Mouse (Mus musculus) kidney, adult 18-20 months (tissue): ENCODE measurements around the gene Ap1b1.

Source experiments
- DNase-seq: peaks from one replicate; pipeline ENCODE4 v3.0.0; 2021

Gene Ap1b1

DNA sequence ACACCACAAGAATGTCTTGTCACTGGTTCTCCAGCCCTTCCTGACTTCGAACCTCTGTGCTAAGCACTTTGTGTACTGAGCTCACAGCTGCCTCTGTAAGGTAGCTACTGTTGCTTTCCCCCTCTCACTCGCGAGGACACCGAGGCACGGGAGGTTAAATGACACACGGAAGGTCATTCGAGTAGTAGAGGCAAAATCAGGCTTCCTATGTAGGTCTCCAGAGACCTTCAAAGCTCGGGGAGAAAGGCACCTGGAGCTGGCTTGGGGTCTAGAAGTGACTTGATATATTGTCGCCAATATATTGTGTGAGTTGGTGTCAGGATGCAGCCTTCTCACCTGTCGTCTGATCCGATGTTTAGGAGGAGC is 846 bp downstream of the Ap1b1 start:
- DNase-seq = no peak

DNA sequence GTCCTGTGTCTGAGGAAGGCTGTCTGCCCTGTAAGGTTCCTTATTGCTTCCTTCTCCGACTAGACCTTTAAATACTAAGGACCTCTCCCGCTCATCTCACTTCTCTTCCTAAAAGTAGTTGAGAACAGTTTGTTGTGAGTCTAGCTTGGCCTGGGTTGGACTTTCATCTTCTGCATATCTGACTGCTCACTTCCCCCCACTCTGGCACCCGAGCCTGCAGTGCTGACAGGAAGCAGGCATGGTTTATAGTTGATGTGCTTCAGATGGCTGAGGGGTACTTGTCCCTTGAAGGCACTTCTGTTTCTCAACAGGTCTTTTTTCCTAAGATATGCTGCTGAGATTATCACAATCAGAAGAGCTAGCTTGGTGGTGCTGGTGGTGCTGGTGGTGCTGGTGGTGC is 2.6 kb downstream of the Ap1b1 start:
- no peak for DNase-seq

DNA sequence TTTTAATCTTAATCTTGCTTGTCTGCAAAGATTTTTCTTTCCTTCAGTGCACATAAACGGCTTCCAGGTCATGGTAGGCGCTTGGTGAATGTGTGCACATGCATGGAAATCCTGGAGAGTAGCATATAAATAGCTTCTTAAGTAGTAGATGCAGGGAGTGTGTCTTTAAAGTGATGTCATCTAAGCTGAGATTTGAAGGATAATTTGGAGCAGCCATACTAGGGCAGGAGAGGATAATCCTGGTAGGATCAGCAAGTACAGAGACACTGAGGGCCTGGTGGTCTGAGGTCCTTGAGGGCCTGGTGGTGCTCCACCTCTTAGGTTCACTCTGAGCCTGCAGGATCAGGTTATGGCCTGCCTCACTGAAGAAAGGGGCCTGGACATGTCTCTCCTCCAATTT is 5.8 kb downstream of the Ap1b1 start:
- DNase-seq = no peak

DNA sequence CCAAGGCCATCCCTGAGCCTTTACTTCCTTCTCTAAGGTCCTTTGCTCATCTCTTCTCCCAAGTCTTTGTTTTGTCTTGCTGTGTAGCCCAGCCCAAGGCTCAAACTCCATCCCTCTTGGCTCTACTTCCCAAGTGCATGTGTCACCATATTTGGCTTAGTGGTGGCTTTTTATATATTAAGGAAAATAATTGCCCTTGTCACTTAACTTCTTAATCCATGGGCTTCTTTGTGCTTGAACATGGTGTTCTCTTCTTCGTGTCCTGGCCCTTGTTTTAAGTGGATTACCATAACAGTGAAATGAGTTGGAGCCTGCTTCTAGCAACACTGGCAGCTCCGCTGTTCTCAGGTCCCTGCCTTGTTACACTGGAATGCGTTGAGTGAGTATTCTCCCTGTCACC is 9.1 kb downstream of the Ap1b1 start:
- DNase-seq = no peak

DNA sequence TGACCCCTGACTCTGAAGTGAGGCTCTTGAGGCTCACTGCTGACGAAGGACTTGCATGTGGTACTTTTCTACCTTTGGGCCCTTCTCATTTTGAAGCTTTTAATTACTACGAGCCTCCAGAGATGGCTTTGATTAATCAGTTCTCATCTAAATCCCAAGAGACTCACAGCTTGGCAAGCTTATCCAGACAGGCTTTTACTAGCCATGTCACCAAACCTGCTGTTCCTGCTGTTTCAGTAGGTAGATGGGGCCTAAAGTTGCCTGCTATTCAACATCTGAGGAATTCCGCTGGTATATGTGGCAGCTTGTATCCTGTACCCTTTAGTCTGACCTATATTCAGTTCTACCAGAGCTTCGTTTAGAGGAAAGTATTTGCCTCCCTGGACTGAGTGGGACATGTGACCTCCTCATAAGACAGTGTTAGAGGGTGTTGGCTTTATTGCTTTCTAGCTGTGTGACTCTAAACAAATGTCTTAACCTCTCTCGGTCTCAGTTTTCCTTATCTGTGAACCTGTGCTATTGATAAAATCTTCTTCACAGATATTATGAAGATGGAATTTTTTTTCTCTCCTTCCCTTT is 10.1 kb downstream of the Ap1b1 start:
- DNase-seq = no peak

DNA sequence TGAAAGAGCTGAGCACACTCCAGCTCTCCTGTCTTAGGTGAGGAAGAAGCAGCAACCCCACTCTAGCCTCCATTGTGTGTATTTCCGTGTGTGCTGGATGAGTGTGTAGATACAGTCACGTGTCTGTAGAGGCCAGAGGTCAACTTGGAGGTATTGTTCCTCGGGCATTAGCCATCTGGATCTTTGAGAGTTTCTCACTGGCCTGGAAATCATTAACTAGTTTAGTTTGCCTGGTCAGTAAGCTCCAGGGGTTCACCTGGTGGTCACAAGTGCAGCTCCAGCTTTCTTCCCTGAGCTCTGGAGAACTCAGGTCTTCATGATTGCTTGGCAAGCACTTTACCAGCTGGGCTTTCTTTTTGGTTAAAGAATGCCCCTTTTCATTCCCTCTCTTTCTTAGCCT is 11.7 kb downstream of the Ap1b1 start:
- peak; percentile 74 for DNase-seq

DNA sequence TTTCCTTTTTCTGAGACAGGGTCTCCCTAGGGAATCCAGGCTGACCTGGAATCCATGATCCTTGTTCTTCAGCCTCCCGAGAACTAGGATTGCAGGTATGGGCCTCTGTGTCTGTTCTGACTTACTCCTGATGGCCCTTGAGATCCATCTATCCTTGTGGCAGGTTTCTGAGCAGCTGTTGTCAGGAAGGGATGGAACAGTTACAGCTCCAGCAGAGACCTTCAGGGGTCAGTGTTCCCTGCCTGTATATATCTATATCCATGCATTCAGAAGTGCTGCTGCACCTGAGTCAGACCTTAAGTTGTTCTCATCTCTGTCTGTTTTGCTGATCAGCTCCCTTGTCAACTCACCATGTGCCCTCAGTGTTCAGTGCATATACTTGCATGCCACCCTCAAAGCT is 12.1 kb downstream of the Ap1b1 start:
- no peak for DNase-seq

DNA sequence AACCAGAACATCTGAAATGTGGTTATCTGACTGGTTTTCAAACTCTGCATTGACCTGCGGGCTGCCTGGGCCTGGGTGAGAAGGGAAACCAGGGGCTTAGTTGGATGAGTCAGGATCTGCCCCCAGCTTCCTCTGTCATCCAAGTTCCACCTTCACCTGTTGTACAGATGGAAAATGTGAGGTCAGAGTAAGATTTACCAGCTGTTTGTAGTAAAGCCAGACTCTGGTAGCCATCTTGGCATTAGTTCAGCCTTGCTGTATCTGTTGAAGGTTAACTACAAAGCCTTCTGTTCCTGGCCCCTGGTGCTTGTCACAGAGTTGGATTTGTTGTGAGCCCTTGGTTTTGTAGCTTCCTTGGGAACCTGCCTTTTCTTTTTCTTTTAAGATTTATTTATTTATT is 13.6 kb downstream of the Ap1b1 start:
- no peak for DNase-seq

DNA sequence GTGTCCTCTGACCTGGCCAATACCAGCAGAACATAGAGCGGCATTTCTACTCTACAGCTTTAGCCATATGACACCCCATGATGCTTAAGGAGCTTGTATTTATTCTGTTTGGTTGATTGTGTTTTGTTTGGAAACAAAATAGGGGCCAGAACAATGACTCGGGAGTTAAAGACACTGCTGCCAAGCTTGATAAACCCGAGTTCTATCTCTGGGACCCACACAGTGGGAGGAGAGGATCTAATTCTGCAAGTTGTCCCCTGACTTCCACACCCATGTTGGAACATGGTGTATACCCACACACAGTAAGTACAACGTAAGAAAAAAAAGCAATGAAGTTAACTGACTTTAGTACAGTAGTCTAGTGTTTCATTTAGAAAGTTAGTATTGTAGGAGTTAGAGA is 16.2 kb downstream of the Ap1b1 start:
- DNase-seq = no peak

DNA sequence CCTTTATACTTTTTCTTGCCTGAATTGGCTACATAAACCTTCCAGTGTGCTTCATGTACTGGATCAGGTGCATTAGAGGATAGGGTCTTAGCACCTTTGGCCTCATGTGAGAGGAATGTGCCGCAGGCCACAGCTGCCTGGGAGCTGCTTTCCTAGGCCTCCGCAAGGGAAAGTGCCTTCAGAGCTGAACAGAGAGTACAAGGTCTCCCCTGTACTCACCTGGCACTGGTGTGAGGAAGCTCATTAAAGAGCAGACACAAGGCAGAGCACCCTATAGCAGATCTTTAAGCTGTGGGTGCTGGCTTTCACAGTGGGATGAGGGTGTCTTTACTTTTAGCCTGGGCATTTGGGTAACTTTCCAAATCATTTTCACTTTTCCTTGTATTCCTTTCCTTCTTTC is 18.9 kb downstream of the Ap1b1 start:
- DNase-seq = no peak

DNA sequence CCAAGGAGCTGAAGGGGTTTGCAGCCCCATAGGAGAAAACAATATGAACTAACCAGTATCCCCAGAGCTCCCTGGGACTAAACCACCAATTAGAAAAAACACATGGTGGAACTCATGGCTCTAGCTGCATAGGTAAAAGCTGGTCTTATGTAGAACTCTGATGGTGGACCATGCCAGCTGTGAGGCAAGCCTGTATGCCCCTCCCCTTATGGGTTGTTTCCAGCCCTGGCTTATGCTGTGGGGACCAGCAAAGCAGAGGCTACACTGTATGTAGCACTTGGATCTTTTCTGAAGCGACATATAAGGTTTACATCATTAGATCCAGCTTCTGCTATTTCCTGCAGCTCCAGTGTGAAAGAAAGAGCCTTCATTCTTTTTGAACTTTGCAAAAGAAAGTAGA is 20.6 kb downstream of the Ap1b1 start:
- no peak for DNase-seq

DNA sequence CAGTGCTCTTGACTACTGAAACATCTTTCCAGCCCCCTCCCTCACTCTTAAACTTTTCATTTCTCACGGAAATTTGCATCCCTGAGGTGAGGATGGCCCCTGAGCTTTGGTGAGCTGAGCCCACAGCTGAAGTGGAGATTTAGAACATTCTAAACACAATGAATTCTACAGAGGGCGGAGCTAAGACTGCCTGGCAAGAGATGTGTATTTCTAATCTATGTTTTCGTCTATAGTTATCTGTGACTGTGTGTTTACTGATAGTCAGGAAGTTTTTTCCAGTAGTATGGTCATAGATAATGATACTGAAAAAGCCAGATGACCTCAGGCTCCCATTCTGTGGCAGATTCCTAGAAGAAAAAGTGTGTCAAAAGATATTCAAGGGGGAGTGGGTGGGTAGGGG is 22.2 kb downstream of the Ap1b1 start:
- no peak for DNase-seq

DNA sequence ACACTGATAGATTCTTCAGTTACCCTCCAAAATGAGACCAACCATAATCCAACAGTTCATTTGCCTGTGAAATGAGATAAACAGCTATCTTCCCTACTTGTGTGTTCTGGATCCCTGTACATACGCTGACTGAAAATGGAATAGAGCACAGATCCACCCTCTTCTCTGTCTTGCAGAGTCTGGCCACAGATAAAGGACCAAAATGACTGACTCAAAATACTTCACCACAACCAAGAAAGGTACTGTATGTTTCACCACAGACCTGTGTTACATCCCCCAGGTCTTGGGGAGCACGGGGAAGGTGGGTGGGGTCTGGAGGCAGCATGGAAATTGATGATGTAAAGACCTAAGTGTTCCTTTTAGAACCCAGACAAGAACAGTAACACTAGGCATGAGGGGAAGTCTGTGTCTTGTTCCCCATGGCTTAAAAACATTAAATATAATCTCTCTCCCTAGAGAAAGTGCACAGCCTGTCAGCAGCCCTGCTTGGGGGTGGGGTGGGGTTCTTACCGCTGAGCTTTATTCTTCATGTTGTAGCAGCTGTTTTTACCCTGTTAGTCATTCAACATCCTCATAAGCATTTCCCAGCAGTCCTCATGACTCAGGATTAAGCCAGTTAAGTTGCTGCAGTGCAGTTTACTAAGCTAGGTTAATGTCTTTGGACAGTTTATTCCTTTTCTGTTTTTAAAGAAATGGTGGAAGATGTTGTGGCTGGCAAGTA is 22.9 kb downstream of the Ap1b1 start:
- no peak for DNase-seq

DNA sequence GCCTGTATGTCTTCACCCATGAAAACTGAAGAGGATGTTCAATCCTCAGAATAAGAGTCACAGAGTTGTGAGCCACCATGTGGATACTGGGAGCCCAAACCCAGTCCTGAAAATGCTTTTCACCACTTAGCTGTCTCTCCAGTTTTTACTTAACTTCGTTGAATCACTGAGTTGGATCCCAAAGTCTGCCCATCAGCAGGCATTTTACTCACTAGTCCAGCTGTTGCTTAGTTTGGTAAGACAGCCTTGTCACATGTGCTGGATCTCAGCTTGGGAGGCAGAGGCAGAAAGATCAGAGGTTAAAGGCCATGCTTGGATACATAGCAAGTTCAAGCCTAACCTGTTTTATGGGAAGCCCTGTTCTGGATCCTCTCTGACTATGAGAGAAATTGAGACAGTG is 23.6 kb downstream of the Ap1b1 start:
- no peak for DNase-seq

DNA sequence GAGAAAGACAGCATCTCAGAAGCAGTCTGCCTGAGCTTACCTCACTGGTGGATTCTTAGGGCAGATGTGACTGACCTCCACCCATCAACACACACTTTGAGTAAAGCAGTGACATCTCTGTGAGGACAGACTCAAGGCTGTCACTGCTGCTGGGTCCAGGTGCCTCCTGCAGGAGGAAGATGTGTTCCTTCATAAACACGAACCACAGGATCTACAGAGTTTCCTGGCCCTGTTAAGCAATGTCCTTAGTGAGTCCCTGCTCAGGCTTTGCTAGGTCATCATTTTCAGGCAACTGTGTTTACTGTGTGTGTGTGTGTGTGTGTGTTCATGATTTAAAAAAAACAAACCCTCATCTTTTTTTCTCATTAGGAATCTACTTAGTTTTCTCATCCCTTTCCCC is 24.9 kb downstream of the Ap1b1 start:
- DNase-seq = no peak

DNA sequence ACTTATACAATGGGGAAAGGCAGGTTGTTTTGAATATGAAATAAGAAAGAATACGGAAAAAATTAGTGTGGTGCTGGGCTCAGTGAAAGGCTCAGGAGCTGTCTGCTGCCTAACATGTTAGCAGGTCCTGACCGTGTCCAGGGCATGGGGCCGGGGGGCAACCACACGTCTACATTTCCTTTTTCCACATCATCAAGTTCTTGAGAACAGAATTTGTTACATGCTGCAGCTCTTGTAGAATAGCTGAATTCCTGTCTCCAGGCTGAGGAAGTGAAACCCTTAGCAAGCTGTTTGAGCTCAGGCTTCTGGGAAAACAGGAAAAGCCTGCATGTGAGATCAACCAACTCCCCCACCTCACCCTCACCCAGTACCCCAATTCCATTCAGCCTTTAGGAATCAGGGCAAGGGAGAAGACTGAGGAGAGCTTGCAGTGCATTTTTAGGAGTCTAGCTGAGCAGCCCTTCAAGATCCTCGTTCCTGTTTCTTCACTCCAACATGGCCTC is 25.6 kb downstream of the Ap1b1 start:
- no peak for DNase-seq

DNA sequence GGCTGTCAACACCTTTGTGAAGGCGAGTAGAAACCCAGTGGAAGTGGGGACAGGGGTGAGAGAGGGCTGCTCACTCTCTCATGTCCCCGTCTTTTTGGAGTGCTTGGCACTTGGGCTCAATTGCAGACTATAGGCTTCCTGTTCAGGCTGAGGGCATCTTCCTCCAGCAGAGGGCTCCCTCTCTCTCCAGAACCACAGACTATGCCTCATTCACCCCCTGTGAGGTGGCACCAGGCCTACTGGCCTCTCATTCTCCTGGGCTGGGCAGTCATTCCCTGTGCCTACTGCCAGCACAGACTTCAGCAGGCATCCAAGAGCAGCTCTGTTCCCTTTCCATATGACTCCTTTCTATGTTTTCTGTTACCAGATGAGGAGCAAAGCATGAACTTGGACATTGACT is 29.1 kb downstream of the Ap1b1 start:
- DNase-seq = peak; percentile 71

DNA sequence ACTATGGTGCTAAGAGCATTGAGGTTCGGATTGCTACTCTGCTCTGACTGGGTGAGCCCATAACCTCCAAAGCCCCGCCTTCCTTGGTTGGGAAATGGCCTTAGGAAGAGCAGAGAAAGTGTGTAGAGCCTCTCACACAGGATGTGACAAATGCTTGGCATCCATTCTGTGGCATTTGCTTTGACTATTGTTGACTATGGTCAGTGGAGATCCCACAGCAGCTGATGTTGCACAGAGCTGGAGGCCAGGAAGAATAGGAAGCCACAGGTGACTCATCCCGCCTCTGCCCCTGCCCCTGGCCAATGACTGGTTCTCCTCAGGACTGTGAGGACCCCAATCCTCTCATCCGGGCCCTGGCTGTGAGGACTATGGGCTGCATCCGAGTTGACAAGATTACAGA is 29.7 kb downstream of the Ap1b1 start:
- no peak for DNase-seq

DNA sequence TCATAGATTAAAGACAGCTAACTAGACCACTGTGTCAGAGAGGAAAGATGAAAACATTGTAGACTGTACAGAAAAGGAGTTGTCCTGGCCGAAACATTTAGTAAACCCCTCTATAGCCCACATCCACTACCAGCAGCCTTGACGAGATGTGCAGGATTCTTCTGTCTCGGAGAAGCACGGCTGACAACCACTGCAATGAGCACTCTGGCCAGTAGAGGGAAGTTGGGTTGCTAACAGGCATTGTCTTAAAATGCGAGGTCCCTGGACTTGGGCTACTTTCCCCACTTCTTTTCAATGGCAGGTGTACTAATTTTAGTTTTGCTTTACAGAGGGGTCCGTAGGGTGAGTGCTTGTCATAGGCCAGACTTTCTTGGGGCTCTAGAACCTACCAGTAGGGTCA is 30.9 kb downstream of the Ap1b1 start:
- DNase-seq = no peak

DNA sequence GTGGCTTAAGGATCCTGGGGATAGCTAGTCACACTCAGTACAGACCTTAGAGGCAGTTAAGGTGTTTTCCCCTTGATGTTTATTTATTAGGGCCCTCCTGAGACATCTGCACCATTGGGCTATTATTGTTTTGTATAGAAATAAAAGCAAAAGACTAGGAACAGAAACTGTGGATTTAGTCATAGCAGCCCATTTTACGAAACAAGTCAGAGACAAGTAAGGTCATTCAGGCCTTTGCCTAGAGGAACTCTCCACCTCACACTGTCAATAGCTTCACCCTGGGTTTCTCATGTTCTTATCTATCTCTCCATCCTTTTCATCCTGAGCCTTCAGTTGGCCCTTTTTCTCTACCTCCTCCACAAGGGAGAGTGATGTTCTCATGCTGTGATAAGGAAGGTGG is 38.5 kb downstream of the Ap1b1 start:
- DNase-seq = no peak

DNA sequence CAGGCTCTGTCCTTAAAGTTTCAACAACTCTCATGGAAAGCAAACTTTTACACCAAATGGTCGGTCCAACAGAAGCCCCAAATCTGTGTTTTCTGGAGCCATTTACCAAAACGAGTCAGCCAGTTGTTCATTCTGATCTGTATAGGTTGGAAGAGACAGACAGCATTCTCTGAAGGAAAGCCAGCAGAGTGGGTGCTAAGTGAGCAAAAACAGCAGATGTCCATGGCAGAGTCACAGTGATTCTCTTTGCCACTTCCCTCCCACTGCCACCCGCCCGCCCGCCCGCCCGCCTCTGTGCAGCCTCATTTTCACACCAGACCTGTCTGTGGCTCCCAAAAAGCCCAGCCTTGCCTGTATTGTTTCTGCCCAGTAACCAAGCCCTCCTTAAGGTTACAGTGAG is 41.6 kb downstream of the Ap1b1 start:
- DNase-seq = no peak

DNA sequence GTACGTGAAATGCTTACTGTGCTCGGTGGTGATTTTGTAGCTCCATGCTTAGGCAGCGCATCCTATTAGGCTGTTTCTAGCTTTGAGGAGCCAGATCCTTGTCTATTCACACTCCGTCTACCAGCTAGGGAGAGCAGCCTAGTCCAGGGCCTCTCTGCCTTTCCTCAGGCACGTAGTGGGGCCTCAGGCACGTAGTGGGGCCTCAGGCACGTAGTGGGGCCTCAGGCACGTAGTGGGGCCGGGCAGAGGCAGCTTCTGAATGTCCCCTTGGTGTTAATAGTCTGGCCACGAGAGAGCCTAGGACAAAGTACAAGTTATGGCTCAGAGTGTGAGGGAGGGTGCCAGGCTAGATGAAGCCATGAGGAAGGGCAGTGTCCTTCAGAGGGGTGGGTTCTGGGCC is 46.1 kb downstream of the Ap1b1 start:
- DNase-seq = no peak

DNA sequence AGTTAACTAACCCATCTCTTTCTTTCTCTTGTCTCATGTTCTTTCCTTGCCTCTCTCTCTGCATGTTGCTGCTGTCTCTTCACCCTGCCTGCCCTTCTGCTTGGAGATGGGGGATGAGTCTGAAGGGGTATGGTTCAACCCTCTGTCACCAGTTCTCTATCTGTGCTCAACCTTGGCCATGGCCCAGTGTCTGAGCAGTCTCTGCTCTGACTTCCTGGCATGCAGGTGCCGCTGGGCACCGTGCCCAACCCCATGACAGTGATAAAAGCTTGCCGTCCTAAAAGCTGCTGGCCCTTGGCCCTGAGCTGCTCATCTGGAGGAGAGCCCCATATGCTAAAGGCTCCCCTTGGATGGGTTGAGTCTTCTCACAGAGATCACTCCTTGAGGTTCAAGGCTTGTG is 46.5 kb downstream of the Ap1b1 start:
- DNase-seq = peak; percentile 56

DNA sequence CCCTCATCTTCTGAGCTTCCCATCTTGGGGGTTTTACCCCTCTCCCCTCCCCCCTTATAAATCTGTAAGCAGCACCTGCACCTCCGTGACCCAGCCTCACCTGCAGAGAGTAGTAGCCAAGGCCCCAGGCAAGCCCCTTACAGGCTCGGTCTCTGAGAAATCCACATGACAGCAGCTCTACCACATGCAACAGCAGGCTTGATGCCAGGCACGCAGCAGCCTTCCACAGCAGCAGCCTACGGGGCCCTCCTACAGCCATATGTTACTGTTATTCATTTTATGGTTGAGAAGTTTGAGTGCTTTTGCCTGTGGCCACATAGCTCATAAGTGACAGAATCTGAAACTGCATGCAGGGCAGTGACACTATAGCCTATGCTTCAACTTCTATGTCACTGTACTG is 48.8 kb downstream of the Ap1b1 start:
- DNase-seq = no peak

DNA sequence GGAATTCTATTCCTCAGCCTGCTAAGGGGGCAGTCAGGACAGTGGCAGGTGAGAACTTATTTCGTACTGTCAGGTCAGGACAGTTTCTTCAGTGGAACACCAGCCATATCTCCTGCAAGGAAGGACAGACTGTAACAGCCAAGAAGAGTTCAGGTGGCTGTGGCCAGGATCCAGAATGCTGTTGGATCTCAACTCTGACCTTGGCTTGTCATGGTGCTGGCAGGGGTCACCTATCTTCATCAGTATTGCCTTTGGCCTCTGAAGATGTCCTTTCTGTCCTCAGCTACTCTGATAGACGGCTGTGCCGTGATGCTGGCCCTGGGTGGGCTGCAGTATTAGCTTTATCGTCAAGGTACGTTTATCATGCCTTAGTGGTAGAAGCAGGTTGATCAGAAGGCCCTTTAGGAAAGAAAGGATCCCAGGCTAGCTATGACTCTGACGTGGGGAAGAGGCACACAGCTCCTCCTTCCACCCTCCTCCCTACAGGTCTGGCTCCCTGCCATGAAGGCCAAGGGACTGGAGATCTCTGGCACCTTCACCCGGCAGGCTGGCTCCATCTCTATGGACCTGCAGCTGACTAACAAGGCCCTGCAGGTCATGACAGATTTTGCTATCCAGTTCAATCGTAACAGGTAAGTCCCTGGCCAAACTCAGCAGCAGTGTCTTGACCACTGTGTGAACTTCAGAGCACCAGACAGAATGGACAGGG is 50.7 kb downstream of the Ap1b1 start:
- peak; percentile 48 for DNase-seq
